Mouse (Mus musculus) neural tube, embryonic 13.5 days (tissue): ENCODE measurements around the gene Gm28557. TPM values are rescaled to one million over a fixed set of nuclear protein-coding genes. Genes with fewer than 3 reads are reported as not detected.

Experiments used
- ATAC-seq: fragments of 200-750 bp; cut with Nextera tagmentation; 2 replicates; pipeline ENCODE4 v1.8.0; 2017; ENCODE audit warnings: low read depth, mild to moderate bottlenecking, moderate TSS enrichment, moderate library complexity
- H3K27ac ChIP-seq: fragments of 300-500 bp; sonication (generic); replicated peaks from 2 replicates; pipeline ENCODE4 v1.5.1; 2015; ENCODE audit warnings: moderate library complexity, mild to moderate bottlenecking, inconsistent platforms
- H3K27me3 ChIP-seq: fragments of 300-500 bp; sonication (generic); 2 replicates; pipeline ENCODE4 v1.6.1; 2015; ENCODE audit warnings: mild to moderate bottlenecking, inconsistent platforms
- H3K36me3 ChIP-seq: fragments of 300-500 bp; sonication (generic); 2 replicates; pipeline ENCODE4 v1.6.1; 2015; ENCODE audit warnings: mild to moderate bottlenecking, inconsistent platforms
- H3K4me1 ChIP-seq: fragments of 300-500 bp; sonication (generic); replicated peaks from 2 replicates; pipeline ENCODE4 v1.6.1; 2015; ENCODE audit warnings: inconsistent platforms
- H3K4me2 ChIP-seq: fragments of 300-500 bp; sonication (generic); 2 replicates; pipeline ENCODE4 v1.6.1; 2015; ENCODE audit warnings: inconsistent platforms, mild to moderate bottlenecking, moderate library complexity
- H3K4me3 ChIP-seq: fragments of 300-500 bp; sonication (generic); 2 replicates; pipeline ENCODE4 v1.5.1; 2015; ENCODE audit warnings: mild to moderate bottlenecking, inconsistent platforms
- H3K9ac ChIP-seq: fragments of 300-500 bp; sonication (generic); 2 replicates; pipeline ENCODE4 v1.6.1; 2015; ENCODE audit warnings: moderate library complexity, mild to moderate bottlenecking, inconsistent platforms
- H3K9me3 ChIP-seq: fragments of 300-500 bp; sonication (generic); 2 replicates; pipeline ENCODE4 v1.6.1; 2016; ENCODE audit warnings: inconsistent platforms
- WGBS: fragments of 180-500 bp; shearing (Covaris S2); methylation state at CpG from one replicate; pipeline ENCODE4 v1.1.7; 2015; 5-methylcytosine and 5-hydroxymethylcytosine counted together
- polyA plus RNA-seq: library from polyadenylated mRNA; unstranded; fragments of >200 nt; fragmentation: Nextera tagmentation; extraction: Ambion mirVana; gene quantifications from 2 replicates; pipeline ENCODE4 v1.2.1, GENCODE M21; 2015

Gm28557 gene
- polyA plus RNA-seq, 1 experiment from 2014 or later, result 2.1 TPM

DNA sequence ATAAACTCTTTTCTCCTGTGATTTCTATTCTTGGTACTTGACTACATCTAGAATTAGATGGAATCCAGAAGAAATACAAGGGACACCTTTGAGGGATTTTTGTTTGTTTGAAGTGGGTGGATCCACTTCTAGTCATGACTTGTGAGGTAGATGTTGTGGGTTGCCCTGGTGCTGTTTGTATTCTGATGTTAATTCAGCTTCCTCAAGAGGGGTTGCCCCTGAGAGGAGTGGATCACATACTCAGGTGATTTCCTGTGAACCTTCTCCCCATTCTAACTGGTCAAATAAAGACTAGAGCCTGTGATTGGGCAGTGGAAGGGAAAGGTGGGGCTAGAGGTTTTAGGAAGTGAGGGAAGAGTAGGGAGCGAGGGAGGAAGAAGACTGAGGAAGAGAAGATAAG is 26.5 kb downstream of the Gm28557 start:
- Histone ChIP-seq H3K4me2 (peak overlapping the region; percentile 76), H3K4me1 (peaks cover 8% of the 10 kb centered on the region), H3K4me3 (peak overlapping the region; percentile 71; the same call in 1 of the 2 replicates), H3K36me3 (peaks cover 19% of the 10 kb centered on the region), H3K9ac (peak overlapping the region; percentile 78; the same call in 1 of the 2 replicates), H3K27me3 (no peaks in the 10 kb centered on the region), H3K27ac (0 out of 2 replicates have a peak overlapping the region, but pooled peaks have one; percentile 79), H3K9me3 (peaks cover 10% of the 10 kb centered on the region)
- WGBS, result 85% methylated on average over 1 of the region's 1 CpGs
- ATAC-seq, result no peak

DNA sequence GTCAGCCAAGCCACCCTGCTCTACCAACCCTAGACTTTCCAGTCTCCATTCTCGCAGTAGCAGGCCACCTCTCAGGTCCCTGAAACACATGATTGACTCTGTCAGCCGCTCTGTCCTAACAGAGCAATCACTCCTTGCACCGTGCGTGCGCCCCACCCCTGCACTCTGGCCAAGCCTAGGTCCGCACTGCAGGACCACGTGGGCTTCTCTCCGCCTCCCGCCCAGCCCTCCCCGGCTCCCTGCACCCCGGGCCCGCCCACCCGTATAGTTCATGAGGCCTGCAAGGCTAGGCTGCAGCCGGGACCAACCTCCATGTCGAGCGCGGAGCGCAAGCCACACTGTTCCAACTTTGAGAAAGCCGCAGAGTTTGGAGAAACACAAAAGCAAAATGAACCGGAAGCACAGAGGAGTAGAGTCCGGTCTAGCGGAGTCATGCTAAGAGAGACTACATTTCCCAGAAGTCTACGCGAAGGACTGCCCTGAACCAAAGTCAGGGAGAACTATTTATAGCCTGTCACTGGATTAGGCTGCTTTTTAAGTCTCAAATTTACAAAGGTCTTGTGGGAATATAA is 27.2 kb downstream of the Gm28557 start:
- Histone ChIP-seq H3K4me1 (peaks cover 8% of the 10 kb centered on the region), H3K9ac (peak overlapping the region; percentile 78), H3K27ac (peak overlapping the region; percentile 79), H3K4me3 (peak overlapping the region; percentile 71), H3K4me2 (peak overlapping the region; percentile 76), H3K9me3 (peaks cover 16% of the 10 kb centered on the region), H3K36me3 (peaks cover 24% of the 10 kb centered on the region), H3K27me3 (no peaks in the 10 kb centered on the region)
- WGBS, result under 1% methylated on average over 24 of the region's 24 CpGs
- ATAC-seq, result peak; percentile 98

DNA sequence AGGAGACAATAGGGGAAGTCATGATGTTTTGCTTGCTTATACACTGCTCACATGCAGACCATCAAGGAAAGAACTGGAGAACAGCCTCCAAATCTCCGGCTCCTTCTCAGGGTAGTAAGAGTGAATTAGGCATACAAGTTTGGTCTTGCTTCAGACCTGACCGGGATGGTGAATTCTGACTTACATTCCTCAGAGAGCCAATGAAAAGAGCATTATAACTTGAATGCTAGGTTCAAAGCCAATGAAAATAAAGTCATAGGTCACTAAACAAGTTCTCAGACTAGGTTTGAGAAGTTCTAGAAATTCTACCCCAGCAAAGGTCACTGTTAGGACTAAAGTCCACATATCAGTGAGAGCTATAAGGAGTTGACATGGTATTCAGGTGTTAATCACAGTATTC is 31.2 kb downstream of the Gm28557 start:
- WGBS, result 96% methylated on average over 2 of the region's 2 CpGs

DNA sequence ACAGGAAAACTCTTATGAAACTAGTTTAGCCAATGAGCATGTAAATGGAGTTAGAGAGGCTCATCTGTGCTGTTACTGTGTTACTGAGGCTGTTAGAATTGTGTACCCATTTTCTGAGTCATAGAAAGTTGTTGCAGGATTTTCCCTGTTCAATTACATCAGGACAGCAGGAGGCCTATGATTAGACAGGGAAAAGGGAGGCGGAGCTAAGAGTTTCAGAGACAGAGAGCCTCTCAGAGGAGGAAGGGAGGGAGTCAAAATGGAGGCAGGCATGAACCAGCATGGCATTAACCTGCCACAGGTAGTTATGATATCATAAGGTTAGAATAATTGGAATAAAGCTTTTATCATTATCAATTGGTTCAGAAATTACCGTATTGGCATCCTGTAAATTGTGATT is 35.6 kb downstream of the Gm28557 start:
- 93% methylated on average over 2 of the region's 2 CpGs for WGBS
- ATAC-seq, result no peak
- Histone ChIP-seq H3K4me3 (no peak overlapping the region), H3K27ac (no peak overlapping the region), H3K4me1 (no peaks in the 10 kb centered on the region), H3K9ac (no peak overlapping the region), H3K4me2 (no peak overlapping the region), H3K27me3 (no peaks in the 10 kb centered on the region), H3K9me3 (peaks cover 57% of the 10 kb centered on the region), H3K36me3 (peaks cover 75% of the 10 kb centered on the region)

More for the DNA sequence above, 31.2 kb downstream of the Gm28557 start:
- no peak overlapping the region for H3K4me2 ChIP-seq
- no peak for ATAC-seq
- no peak overlapping the region for H3K27ac ChIP-seq
- peaks cover 8% of the 10 kb centered on the region for H3K4me1 ChIP-seq
- H3K9ac ChIP-seq, result no peak overlapping the region
- H3K27me3 ChIP-seq, result no peaks in the 10 kb centered on the region
- H3K36me3 ChIP-seq, result peaks cover 57% of the 10 kb centered on the region
- H3K9me3 ChIP-seq, result peaks cover 39% of the 10 kb centered on the region
- no peak overlapping the region for H3K4me3 ChIP-seq

DNA sequence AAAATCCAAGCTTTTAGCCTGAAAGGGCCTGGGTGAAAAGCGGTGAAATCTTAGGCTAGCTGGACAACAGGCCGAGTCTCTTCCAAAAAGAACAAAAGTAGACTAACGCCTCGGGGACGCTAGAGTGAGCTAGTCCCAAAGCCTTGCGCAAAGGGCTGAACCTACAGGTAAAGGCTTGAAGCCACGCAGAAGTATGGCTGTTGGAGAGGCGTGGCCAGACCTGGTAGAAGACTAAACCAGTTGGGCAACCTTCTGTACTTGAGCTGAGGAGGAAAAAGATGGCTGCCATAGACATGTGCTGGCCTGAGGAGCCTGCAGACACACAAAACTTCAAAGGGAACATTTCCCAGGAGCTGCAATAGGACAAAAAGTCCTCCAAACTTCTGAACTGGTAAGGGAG is 43.0 kb downstream of the Gm28557 start:
- no peaks in the 10 kb centered on the region for H3K27me3 ChIP-seq
- no peak overlapping the region for H3K27ac ChIP-seq
- WGBS, result 86% methylated on average over 8 of the region's 8 CpGs
- H3K4me1 ChIP-seq, result peaks cover 2% of the 10 kb centered on the region
- H3K9me3 ChIP-seq, result peaks cover 19% of the 10 kb centered on the region
- no peak for ATAC-seq
- H3K4me2 ChIP-seq, result no peak overlapping the region
- H3K9ac ChIP-seq, result no peak overlapping the region
- H3K36me3 ChIP-seq, result peaks cover 34% of the 10 kb centered on the region
- H3K4me3 ChIP-seq, result no peak overlapping the region

DNA sequence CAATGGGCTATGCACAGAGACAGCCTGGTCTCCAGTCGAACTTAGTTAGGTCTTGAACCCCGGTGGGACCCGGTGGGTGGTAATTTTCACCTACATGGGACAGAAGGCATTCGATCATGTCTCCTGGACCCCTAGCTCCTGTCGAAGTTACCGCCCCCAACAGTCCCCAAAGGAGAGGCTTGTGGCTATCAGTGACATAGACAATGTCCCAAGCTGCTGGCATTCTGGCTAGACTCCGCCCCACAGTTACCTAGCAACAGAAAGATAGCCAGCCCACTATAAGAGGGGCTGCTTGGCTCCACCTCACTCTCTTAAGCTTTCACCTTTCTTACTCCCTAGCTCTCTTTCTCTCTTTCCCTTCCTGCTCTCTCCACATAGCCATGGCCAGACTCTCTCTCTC is 46.0 kb downstream of the Gm28557 start:
- Histone ChIP-seq H3K4me3 (no peak overlapping the region), H3K9me3 (peaks cover 8% of the 10 kb centered on the region), H3K4me1 (peaks cover 8% of the 10 kb centered on the region), H3K9ac (no peak overlapping the region), H3K27ac (no peak overlapping the region), H3K36me3 (peaks cover 11% of the 10 kb centered on the region), H3K27me3 (no peaks in the 10 kb centered on the region), H3K4me2 (no peak overlapping the region)
- no peak for ATAC-seq
- WGBS, result 60% methylated on average over 7 of the region's 7 CpGs

DNA sequence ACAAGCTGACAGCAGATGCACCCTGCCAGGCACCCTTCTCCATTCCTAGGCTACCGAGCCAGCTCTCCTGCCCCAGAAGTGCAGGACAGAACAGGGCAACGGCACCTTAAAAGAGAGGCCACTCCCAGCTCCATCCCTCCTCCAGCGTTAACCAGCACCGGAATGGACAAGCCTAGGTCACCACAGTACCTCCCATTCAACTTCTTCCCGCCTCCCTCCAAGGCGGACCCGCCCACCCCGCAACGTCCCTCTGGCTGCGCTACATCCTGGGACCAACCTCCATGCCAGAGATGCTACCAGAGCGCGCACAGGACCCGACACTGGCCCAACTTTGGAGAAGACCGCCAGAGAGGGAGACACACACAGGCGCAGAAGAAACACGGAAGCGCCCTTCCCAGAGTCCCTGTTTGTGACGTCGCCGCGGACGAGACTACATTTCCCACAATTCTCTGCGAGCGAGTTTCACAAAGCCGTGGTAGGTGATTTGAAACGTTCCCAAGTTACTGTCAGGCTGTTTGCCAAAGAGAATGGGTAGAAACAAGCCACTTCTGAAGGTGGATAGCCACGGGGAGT is 47.5 kb downstream of the Gm28557 start, which contains the start of gene Zfp712:
Gene Zfp712 (minus strand): TSS at position 385 of the 573 bp plus-strand sequence.
- Histone ChIP-seq H3K36me3 (peaks cover 6% of the 10 kb centered on the region; the same call in 1 of the 2 replicates), H3K4me3 (peak within 1 kb of the TSS; percentile 77), H3K4me1 (peaks cover 8% of the 10 kb centered on the region), H3K9me3 (0 out of 2 replicates have a peak, but pooled peaks cover 10% of the 10 kb centered on the region), H3K9ac (peak within 1 kb of the TSS; percentile 84), H3K27me3 (no peaks in the 10 kb centered on the region), H3K27ac (peak within 1 kb of the TSS; percentile 69), H3K4me2 (peak within 1 kb of the TSS; percentile 79)
- WGBS, result under 1% methylated on average over 27 of the region's 27 CpGs
- ATAC-seq, result peak; percentile 97

DNA sequence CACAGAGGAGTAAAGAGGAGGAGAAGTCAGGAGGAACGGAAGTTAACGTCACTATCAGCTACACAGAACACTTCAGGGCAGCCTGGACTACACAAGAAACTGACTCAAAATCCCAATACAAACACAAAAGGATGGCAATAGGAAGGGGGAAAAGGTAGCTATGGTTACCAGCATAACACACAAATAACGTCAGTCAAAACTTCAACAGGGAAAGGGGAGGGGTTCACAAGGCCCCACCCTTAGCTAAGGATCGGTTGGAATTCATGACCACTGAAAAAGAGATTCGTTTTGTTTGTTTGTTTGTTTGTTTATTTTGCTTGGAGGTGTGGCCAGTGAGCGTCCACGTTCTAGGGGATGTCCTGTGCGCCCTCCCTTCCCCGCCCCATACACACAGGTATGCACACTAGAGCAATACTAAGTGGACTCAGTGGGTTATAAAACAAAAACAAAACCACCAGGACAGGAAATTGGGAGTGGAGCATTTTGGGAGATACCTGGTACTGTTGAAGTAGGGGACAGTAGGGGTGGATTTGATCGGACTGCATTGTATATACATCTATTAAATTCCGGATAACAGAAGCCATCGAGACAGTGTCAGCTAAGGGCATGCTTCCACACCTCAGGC is 48.1 kb downstream of the Gm28557 start:
- Histone ChIP-seq H3K9me3 (0 out of 2 replicates have a peak, but pooled peaks cover 10% of the 10 kb centered on the region), H3K4me1 (peaks cover 8% of the 10 kb centered on the region), H3K36me3 (peaks cover under 1% of the 10 kb centered on the region; the same call in 1 of the 2 replicates), H3K9ac (peak overlapping the region; percentile 84), H3K27ac (peak overlapping the region; percentile 69), H3K4me3 (peak overlapping the region; percentile 77), H3K27me3 (no peaks in the 10 kb centered on the region), H3K4me2 (peak overlapping the region; percentile 79)
- ATAC-seq, result peak; percentile 72
- WGBS, result 2% methylated on average over 12 of the region's 12 CpGs

Other genes starting within 250 kb of the Gm28557 start
- 2.1 and 2.7 TPM in 2 replicates for gene Gm10767, start 203.7 kb downstream of the Gm28557 start, polyA plus RNA-seq
- 6.0 and 6.2 TPM in 2 replicates for gene Zfp712, start 47.4 kb downstream of the Gm28557 start, polyA plus RNA-seq
- 9.6 and 9.9 TPM in 2 replicates for gene Zfp708, start 10.6 kb downstream of the Gm28557 start, polyA plus RNA-seq
- 0.14 TPM in 1 of 2 replicates, not detected in the other for gene Rslcan18, start 7.7 kb upstream of the Gm28557 start, polyA plus RNA-seq
- gene Zfp759, start 13.1 kb upstream of the Gm28557 start, polyA plus RNA-seq, result 3.8 and 5.0 TPM in 2 replicates
- 7.1 and 7.5 TPM in 2 replicates for gene Rsl1, start 64.6 kb upstream of the Gm28557 start, polyA plus RNA-seq
- 2.0 and 3.1 TPM in 2 replicates for gene Zfp455, start 85.9 kb upstream of the Gm28557 start, polyA plus RNA-seq
- 5.1 and 5.9 TPM in 2 replicates for gene Zfp458, start 169.9 kb upstream of the Gm28557 start, polyA plus RNA-seq
- 0.88 and 1.2 TPM in 2 replicates for gene Zfp457, start 197.9 kb upstream of the Gm28557 start, polyA plus RNA-seq
- 1.6 and 2.2 TPM in 2 replicates for gene Zfp595, start 224.0 kb upstream of the Gm28557 start, polyA plus RNA-seq